Mouse (Mus musculus) telencephalon, adult 2 months (tissue): ENCODE measurements around the gene Necap2.

ENCODE experiments used
- DNase-seq: peaks from one replicate; pipeline ENCODE4 v3.0.0-alpha.2; 2011; ENCODE audit warnings: low read depth, low spot score

Necap2 gene

DNA sequence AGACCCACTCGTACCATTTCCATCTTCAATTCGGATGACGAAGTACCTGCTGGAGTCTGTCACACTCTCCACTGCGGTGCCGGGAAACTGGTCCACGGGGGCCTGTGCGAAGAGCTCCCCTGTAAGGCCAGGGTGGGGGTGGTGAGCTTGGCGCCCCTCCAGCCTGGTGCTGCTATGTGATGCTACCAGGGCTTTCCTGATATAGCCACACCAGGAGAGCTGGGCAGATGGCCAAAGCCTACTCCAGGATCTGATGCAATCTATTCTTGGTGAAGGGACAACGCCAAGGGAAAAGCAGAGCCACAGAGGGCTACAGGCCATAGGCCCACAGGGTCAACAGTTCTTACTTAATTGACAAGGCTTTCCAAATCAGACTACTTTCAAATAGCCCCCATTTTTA lies 4.5 kb downstream of the Necap2 start:
- peak; percentile 69 for DNase-seq

DNA sequence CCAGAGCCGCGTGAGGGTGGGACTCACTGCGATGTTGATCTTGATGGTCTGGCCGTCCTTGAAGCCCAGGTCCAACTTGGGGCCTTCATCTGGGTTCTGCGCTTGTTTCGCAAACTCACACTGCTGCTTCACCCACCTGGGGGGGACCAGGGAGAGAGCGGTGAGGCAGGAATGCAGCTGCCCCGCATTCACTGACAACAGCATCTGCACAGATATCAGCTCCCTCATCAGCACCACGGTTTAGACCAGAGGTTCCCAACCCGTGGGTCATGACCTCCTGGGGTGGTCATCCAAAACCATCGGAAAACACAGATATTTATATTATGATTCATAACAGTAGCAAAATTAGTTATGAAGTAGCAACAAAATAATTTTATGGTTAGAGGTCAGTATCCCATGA lies 5.7 kb downstream of the Necap2 start:
- no peak for DNase-seq

DNA sequence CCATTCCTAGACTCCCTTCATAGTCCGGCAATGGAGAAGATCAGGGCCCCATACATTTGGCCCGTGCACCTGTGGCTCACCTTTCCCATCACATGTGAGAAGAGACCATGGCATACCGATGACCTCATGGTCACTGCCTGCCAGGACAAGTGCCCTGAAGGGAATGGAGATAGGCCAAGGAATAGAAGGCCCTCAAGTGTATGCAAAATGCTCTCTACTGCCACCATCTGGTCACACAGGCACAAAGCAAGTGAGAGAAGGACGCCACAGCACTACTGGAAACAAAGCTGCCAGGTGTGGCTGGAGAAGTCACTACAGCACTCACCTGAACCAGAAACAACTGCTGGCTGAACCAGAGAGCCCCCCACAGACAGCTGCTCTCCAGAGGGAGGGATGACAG lies 8.4 kb downstream of the Necap2 start:
- no peak for DNase-seq

DNA sequence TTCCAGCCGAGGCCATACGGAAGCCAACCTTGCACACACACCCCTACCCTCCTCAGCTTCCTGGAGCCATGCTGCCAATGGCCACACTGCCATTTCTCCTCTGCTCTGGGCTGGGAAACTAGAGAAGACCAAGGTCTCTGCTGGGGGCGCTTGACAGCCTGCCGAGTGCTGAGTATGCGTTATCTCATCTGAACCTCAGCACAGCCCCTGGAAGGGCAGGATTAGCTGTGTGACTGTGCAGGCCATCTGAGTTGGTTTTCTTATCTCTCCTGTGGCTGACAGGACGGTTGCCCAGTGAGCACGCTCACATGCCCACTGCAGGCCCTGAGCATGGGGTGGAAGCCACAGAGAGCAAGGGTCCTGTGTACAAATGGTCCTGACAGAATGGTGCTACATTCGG lies 9.5 kb downstream of the Necap2 start:
- no peak for DNase-seq

DNA sequence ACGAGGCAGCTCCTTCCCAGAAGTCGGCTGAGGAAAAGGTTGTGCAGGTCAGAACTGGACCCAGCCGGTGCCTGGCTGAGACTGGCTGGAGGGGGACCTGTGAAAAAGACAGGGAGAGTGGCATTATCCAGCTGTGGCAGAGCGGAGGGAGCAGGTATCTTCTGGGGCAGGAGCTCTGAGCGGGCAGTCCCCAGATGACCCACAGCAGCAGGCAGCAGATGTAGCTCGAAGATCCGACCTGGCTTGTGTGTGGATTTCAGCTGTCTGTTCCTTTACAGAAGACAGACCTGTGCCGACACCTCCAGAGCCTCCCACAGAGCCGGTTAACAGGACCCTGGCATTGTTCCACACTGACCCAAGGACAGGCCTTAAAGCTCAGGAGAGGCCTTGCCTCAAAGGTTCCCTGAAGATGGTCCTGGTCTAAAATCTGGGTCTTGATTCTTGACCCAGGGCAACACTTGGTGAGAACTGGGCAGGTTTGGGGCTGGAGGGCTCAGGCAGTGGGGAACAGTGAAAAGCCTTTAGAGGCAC lies 10.6 kb downstream of the Necap2 start:
- DNase-seq, result no peak

DNA sequence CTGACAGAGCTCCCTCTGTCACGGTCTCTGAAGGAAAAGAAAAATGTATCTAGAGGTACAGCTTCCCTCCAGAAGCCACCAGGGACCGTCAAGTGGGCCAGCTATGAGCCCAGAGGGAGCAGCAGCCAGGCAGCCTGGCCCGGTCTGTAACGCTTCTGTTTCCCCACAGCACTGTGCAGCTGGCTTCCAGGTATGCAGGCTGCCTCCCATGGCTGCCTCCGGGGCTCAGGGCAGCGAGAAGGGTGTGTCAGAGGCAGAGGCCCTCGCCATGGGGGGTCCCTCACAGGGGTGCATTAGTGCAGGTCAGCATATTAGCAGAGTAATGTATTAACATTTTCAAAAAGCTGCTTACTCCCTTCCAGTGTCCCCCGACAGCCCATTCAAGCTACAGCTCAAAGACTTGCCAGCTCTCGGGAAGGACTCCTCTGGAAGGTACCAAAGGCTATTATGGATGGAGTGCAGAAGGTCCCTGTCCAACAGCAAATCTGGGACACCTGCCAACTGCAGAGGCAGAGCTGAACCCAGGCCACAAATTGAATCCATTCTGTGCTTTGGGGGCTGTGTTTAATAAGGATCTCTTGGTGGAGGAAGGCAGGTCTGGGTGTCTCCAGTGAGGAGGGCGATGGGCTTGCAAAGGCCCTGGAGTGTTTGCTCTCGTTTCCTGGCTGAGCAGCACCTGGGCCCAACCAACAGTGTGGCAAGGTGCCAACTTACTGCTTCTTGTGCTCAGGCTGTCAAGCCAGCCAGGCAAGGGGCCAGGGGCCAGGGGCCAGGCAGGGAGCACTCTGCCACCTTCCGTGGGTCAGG lies 11.2 kb downstream of the Necap2 start:
- DNase-seq, result no peak

DNA sequence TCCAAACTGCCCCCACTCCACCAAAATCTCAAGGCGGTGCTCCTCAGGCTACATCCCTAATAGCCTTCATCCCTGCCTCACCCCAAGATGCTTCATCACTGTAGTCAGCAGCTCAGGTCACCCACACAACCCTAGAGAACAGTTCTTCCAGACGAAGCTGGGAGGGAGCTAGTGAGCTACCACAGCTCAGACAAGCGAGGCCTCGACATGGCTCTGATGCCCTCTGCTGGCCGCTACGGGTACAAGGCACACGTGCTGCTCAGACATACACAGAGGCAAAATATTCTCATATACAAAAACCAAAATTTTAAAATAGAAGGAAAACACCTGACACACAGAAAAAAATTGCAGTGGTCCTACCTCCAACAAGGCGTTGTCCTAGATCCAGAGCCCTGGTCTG lies 13.0 kb downstream of the Necap2 start:
- DNase-seq, result peak; percentile 87

DNA sequence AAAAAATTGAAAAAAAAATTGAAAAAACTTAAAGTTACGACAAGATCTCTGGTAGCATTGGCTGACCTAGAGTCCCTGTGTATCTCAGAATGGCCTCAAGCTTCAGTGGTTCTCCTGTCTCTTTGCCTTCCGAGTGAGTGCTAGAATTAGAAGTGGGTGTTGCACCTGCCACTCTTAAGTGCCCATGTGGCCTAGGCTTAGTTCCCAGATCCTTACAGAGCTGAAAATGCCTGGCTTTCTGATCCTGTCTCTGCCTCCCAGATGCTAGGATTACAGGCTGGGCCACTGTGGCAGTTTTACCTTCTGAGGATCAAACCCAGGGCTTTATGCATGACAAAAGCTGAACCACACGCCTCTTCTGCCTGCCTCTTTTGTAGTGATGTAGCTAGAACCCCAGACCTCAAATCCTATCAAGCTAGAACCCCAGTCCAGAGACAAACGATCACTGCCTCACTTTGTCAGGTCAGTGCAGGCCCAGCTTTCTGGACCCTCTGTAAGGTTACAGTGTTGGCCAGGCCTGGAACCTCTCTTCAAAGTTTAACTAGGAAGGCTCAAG lies 14.0 kb downstream of the Necap2 start:
- no peak for DNase-seq

DNA sequence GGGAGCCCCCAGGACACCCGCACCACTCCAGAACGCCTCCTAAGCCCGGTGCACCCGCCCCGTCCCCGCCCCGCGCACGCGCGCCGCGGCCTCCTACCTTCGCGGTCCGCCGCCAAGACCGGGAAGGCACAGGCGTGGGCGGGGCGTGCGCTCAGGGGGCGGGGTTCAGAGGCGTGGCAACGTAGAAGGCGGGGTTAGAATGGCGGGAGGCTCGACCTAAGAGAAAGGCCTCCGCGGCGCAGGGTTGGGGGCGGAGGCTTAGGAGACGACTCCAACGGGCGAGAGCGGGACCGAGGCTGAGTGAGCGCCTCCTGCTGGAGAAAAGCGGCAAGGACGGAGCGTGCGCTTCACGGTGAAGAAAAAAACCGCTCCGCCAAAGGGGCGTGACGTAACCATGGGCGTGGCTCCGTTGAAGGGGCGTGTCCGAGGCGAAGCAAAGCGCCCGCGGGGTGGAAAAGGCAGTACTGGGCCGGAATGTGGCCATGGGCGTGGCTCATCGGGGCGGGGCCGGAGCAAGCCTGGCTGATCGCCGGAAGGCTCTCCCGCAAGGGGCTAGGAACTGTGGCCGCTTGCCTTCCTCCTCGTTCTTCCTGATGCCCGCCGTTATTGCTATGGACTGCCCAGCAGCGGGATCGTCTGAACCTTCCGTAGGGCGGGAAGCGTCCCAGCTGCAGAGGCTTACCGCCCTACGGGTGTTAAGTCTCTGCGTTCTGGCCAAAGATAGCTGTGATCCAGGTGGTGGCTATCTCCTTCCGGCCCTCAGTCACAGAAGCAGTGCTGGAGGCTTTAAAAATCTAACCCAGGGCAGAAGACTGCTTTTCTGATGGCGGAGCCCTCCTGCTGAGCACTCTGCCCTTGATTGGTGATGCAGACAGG lies 17.5 kb downstream of the Necap2 start, which contains the start of gene Crocc:
Gene Crocc, minus strand, starts transcription at position 125 of the 876 bp plus-strand sequence.
- peak; percentile 98 for DNase-seq

DNA sequence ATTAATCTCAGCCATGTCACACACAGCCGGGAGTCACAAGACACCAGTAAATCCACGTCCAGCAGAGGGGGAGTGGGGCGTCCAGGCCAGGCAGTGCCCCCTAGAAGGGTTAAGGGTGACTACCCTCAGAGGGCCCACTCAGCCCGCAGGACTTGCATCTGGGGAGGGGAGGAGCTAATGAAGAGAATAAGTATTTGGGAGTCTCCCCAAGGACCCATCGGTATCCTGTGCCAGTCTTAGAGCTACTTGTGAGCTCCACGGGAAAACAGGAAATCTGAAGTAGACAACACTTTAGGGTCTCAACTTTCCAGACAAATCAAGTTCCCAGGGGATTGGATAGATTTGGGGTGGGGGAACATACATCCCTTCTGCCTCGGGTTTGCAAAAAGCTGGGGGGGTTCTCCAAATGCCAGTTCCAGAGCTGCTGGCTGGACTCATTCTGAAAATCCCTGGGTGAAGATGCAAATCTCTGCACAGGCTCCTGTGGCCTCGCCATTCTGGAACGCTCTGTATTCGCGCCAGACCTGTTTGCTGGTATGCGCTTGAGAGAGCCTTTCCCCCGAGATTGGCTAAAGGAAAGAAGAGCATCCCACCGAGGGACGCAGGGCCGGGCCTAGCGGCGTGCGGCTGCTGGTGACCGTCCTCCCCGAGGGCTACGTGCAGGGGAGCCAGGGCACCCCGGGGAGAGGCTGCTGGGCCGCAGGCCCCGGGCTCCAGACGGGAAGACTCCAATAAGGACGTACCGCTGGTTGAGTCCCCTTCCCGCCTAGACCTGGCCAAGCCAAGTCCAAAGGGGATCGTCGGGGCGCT lies 18.3 kb downstream of the Necap2 start:
- no peak for DNase-seq

DNA sequence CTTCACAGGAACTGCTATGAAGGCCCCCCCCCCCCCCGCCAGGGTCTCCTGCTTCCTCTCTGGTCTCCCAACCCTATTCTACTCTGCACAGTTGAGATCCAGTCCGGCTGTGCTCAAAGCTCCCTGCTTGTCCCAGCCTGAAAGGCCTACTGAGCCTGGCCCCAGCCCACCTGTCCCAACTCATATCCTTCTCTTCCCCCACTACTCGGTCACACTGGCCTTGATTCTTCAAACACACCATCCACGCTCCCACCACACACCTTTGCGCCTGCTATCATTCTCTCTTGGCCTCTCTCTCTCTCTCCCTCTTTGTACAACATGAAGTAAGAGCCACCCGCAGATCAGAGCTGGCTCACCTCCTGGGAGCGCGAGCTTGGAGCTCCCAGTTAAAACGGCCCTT lies 19.3 kb downstream of the Necap2 start:
- DNase-seq, result no peak

DNA sequence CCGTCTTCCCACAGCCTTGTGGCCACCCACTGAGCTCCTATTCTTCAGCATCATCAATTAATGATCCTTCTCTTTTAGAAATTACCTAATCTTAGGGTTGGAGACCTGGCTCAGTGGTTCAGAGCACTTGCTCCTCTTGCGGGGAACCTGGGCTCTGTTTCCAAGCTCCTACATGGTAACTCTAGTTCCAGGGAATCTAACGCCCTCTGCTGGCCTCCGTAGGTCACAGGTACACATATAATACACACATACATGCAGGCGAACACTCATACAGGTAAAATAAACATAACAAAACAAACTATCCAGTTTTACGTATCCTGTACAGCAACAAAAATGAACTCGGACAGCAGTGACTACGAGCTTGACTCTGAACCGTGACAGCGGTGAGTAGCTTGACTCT lies 21.2 kb downstream of the Necap2 start:
- no peak for DNase-seq

DNA sequence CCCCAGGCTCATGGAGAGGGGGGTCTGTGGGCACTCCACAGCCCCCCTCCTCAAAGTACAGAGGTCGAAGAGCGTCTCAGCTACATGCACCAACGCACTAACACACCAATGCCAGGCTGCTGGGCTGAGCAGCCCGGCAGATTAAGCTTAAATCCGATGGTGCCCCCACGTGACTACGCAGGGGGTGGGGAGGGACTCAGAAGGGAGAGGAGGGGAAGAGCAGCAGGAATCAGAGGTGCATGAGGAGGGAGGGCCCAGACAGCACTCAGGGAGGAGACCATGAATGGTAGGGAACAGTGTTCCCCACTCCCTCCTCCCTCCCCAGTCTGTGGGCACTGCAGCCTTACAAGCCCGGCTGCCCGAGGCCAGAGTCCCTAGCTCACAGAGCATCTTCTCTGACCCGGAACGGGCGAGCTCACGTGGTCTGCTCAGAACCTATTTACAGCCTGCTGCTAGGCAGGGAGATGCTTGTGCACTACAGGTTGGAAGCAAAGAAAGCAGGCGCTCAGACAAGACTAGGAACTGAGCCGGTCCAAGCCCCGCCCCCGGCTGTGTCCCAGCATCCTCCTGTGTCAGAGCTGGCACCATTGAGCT lies 24.5 kb downstream of the Necap2 start:
- DNase-seq, result peak; percentile 85

DNA sequence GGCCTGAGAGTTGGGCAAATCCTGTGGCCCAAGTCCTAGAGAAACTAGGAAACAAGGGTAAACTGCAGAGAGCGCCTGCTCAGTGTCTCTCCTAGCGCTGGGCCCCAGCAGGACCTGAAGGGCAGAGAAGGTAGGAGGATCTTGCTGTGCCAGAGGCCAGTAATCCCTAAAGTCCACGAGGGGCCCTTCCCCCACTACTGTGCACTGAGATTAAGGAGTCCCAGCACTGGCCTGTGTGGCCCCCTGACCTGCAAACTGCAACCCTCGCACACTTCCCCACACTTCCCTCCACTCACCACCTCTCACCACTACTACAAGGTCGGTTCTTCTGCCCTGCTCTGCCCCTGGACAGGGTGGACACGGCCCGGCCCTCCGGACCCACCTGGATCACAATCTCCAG lies 25.0 kb downstream of the Necap2 start:
- no peak for DNase-seq

DNA sequence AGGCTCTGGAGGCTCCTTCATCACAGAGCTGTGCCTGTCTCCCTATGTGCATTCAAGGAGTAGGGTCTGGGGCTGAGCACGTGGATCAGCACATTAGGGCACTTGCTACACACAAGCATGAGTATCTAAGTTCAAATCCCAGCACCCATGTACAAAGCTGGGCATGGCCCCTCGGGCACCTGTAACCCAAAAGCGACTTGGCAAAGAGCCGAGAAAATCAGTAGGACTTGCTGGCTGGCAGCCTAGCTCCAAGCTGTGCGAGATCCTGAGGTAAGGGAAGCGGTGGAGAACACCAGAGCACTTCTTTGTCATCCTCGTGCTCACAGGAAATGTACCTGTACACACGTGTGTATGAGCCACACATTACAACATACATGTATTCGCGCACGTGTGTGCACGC lies 25.7 kb downstream of the Necap2 start:
- no peak for DNase-seq

DNA sequence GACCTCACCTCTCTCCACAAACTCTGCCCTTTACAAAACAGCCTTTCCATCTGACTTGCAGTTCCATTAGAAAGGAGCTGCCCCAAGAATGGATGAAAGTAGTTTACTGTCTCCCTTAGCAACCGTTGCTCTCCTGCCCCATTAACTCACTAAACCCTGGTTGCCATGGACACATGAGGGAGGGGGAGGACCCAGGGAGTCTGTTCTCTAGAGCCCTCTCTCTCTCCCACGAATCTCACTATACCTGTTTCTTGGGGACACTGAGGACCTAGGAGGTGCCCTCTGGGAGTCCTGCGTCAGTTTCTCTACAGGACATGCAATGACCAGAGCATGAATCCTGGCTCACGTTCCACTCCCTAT lies 28.7 kb downstream of the Necap2 start:
- peak; percentile 65 for DNase-seq

DNA sequence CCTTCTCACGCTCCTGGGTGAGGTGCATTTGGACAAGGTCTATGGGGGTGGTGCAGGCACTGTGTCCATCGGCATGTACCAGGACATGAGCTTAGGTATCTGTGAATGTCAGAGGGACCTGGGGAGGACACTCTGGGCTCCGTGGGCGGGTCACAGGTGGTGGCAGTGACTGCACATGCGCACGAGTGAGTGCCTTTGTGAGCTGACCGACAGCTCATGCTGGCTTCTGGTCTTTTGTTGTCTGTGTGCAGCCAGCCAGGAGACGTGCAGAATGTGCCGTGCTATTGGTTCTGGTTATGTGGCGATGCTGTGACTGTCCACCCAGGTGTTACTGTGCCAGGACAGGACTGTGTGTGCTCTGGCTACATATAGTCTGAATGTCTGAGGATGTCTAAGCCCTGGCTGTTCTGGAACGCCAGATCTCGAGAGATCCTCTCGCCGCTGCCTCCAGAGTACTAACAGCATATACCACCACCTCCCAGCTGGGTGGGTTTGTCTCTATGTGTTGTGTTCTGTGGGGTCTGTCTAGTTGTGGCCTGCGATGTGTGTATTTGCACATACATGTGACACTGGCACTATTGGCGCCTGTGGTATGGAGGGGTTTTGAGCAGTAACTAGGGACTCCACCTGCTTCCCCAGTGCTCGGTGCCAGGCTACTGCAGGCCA lies 29.2 kb downstream of the Necap2 start:
- no peak for DNase-seq

DNA sequence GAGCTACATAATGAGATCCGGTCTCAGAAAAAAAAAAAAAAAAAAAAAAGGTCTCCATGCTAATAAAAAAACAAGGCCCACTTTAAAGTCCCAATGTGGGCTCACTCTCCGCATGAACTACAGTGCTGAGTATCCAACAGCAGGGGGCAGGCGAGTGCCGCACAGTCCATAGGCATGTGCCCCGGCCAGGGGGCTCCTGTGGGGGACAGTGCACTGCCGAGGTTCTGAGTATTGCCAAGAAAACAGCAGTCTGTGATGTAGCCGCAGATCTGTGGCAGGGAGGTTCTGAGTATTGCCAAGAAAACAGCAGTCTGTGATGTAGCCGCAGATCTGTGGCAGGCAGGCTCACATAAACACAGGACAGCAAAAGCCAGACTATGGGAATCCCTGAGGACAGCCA lies 33.3 kb downstream of the Necap2 start:
- DNase-seq, result no peak

DNA sequence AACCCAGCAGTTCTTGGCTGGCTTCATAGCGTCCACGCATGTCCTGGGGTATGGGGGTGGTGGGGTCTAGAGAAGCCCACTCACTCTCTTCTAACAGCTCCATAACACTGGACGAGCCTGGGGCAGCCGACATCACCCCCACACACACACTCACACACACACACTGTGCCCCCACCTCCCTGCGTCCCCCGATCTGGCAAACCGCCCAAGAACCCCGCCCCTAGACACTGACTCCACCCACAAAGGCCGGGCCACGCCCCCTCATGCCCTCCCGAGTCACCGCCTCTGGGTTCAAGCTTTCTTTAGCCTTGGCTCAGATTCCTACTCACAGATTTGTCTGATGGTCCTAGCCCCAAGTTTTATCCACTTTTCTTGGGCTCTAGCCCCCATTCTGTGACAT lies 37.0 kb downstream of the Necap2 start:
- no peak for DNase-seq
